Mouse (Mus musculus): ENCODE results near the gene Ppp6r3. TPM values are rescaled to one million over a fixed set of nuclear protein-coding genes. Genes with fewer than 3 reads are reported as not detected.

Ppp6r3 gene
- polyA plus RNA-seq, 1 experiment from 2014 or later = 70.7 TPM

DNA sequence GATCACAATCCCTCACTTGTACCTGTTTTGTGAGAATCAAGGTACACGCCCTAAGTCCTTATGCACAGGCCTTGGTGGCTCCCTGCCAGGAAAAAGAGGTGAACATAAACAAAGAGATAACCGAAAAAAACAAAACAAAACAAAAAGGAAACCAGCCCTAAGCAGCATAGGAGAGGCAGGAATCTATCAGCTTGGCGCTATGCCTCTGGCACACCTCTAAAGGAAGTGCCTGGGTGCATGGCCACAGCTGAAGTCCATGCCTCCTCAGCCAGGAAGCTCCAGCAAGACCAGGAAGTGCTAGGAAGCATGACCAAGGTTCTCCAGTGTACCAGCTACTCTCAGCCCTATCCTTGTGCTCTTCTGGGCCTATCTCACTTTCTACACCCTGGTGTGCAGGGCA is 126.3 kb downstream of the Ppp6r3 start:
- Histone ChIP-seq H3K27me3 (no peaks in the 10 kb centered on the region), H3K4me1 (0 out of 2 replicates have a peak, but pooled peaks cover 4% of the 10 kb centered on the region), H3K4me2 (replicated peaks) (no peak overlapping the region), H3K36me3 (peaks cover 8% of the 10 kb centered on the region), H3K4me3 (no peak overlapping the region), H3K27ac (no peak overlapping the region), H3K9me3 (no peaks in the 10 kb centered on the region), H3K9ac (0 out of 2 replicates have a peak overlapping the region, but pooled peaks have one; percentile 2)
- WGBS = 78% methylated on average over 3 of the region's 3 CpGs
- no peak for ATAC-seq (ENCODE audit: insufficient number of reproducible peaks, insufficient read depth, low FRiP score, low TSS enrichment)

GRCm38 (mm10) chr19:3447348-3447747 is 128.2 kb downstream of the Ppp6r3 start:
- no peak overlapping the region for H3K4me2 ChIP-seq (replicated peaks)
- WGBS = 64% methylated on average over 3 of the region's 3 CpGs
- H3K9me3 ChIP-seq = no peaks in the 10 kb centered on the region
- H3K4me3 ChIP-seq = no peak overlapping the region
- 0 out of 2 replicates have a peak, but pooled peaks cover 4% of the 10 kb centered on the region for H3K4me1 ChIP-seq
- H3K27me3 ChIP-seq = no peaks in the 10 kb centered on the region
- no peak overlapping the region for H3K9ac ChIP-seq
- H3K36me3 ChIP-seq = no peaks in the 10 kb centered on the region
- ATAC-seq (ENCODE audit: insufficient number of reproducible peaks, insufficient read depth, low FRiP score, low TSS enrichment) = no peak
- no peak overlapping the region for H3K27ac ChIP-seq

- H3K4me3 ChIP-seq = no peak overlapping the region
- H3K4me2 ChIP-seq (replicated peaks) = no peak overlapping the region
- H3K36me3 ChIP-seq = no peaks in the 10 kb centered on the region
- no peak overlapping the region for H3K27ac ChIP-seq
- no peak for ATAC-seq (ENCODE audit: insufficient number of reproducible peaks, insufficient read depth, low FRiP score, low TSS enrichment)
- H3K4me1 ChIP-seq = no peaks in the 10 kb centered on the region
- H3K9me3 ChIP-seq = no peaks in the 10 kb centered on the region
- H3K27me3 ChIP-seq = no peaks in the 10 kb centered on the region
- WGBS = 31% methylated on average over 10 of the region's 10 CpGs
- H3K9ac ChIP-seq = no peak overlapping the region
Measured at GRCm38 (mm10) chr19:3441092-3441491, 134.5 kb downstream of the Ppp6r3 start.

GRCm38 (mm10) chr19:3440667-3441066 is 134.9 kb downstream of the Ppp6r3 start:
- H3K27ac ChIP-seq = no peak overlapping the region
- 0 out of 2 replicates have a peak, but pooled peaks have one; percentile 30 for ATAC-seq (ENCODE audit: insufficient number of reproducible peaks, insufficient read depth, low FRiP score, low TSS enrichment)
- H3K9me3 ChIP-seq = no peaks in the 10 kb centered on the region
- no peak overlapping the region for H3K9ac ChIP-seq
- H3K4me1 ChIP-seq = no peaks in the 10 kb centered on the region
- 37% methylated on average over 5 of the region's 5 CpGs for WGBS
- H3K4me3 ChIP-seq = no peak overlapping the region
- H3K27me3 ChIP-seq = no peaks in the 10 kb centered on the region
- H3K4me2 ChIP-seq (replicated peaks) = no peak overlapping the region
- no peaks in the 10 kb centered on the region for H3K36me3 ChIP-seq

DNA sequence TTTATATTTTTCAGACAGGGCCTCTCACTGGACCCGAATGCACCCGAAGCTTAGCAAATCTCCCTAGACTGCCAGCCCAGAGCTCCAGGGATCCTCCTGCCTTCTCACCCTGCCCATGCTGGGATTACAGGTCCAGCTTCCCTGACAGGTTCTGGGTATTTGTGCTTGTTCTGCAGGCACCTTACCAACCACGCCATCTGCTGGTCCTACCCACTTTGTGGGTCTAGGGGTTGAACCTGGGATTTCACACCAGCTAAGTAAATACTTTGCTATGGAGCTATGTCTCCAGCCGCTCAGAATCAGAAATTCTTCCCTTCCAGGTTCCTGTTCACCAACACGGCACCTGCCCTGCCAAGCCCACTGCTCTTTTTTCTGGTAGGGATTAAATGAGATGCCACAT is 137.6 kb downstream of the Ppp6r3 start:
- H3K4me1 ChIP-seq = peaks cover 9% of the 10 kb centered on the region; the same call in 1 of the 2 replicates
- no peak overlapping the region for H3K4me3 ChIP-seq
- no peak for ATAC-seq (ENCODE audit: insufficient number of reproducible peaks, insufficient read depth, low FRiP score, low TSS enrichment)
- no peak overlapping the region for H3K4me2 ChIP-seq (replicated peaks)
- H3K27ac ChIP-seq = no peak overlapping the region
- H3K36me3 ChIP-seq = no peaks in the 10 kb centered on the region
- WGBS = 71% methylated on average over 5 of the region's 5 CpGs
- no peak overlapping the region for H3K9ac ChIP-seq
- H3K9me3 ChIP-seq = no peaks in the 10 kb centered on the region
- H3K27me3 ChIP-seq = no peaks in the 10 kb centered on the region

- WGBS = 50% methylated on average over 9 of the region's 9 CpGs
- no peaks in the 10 kb centered on the region for H3K9me3 ChIP-seq
- H3K4me1 ChIP-seq = peaks cover 9% of the 10 kb centered on the region; the same call in 1 of the 2 replicates
- no peaks in the 10 kb centered on the region for H3K36me3 ChIP-seq
- no peak overlapping the region for H3K9ac ChIP-seq
- no peak overlapping the region for H3K4me3 ChIP-seq
- no peaks in the 10 kb centered on the region for H3K27me3 ChIP-seq
- ATAC-seq (ENCODE audit: insufficient number of reproducible peaks, insufficient read depth, low FRiP score, low TSS enrichment) = no peak
- no peak overlapping the region for H3K4me2 ChIP-seq (replicated peaks)
- H3K27ac ChIP-seq = no peak overlapping the region
Measured at GRCm38 (mm10) chr19:3436840-3437239, 138.7 kb downstream of the Ppp6r3 start.

GRCm38 (mm10) chr19:3435824-3436223 is 139.7 kb downstream of the Ppp6r3 start:
- 82% methylated on average over 3 of the region's 3 CpGs for WGBS
- Histone ChIP-seq H3K4me2 (replicated peaks) (no peak overlapping the region), H3K27me3 (no peaks in the 10 kb centered on the region), H3K9me3 (no peaks in the 10 kb centered on the region), H3K4me1 (peaks cover 9% of the 10 kb centered on the region; the same call in 1 of the 2 replicates), H3K4me3 (no peak overlapping the region), H3K9ac (no peak overlapping the region), H3K27ac (no peak overlapping the region), H3K36me3 (no peaks in the 10 kb centered on the region)
- no peak for ATAC-seq (ENCODE audit: insufficient number of reproducible peaks, insufficient read depth, low FRiP score, low TSS enrichment)

DNA sequence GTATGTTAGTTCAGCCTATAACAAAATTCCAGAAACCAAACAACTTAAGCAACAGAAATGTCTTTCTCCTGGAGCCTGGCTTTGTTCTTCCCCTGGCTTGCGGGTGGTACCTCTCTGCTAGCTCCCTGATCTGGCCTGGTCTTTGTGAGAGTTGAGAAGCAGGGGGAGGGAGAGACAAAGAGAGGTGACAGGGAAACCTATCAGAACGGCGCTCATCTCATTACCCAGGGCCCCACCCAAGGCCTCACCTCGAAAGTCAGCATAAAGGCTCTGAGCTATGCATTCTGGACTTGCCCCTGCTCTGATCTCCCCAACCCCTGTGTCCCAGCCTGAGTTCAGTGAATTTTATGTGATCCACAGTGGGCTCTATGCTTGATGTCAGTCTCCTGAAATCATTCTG is 140.9 kb downstream of the Ppp6r3 start:
- H3K27ac ChIP-seq = no peak overlapping the region
- peaks cover 9% of the 10 kb centered on the region; the same call in 1 of the 2 replicates for H3K4me1 ChIP-seq
- H3K4me3 ChIP-seq = no peak overlapping the region
- no peak overlapping the region for H3K4me2 ChIP-seq (replicated peaks)
- no peaks in the 10 kb centered on the region for H3K27me3 ChIP-seq
- WGBS = 53% methylated on average over 4 of the region's 4 CpGs
- no peaks in the 10 kb centered on the region for H3K9me3 ChIP-seq
- no peak overlapping the region for H3K9ac ChIP-seq
- ATAC-seq (ENCODE audit: insufficient number of reproducible peaks, insufficient read depth, low FRiP score, low TSS enrichment) = no peak
- no peaks in the 10 kb centered on the region for H3K36me3 ChIP-seq

DNA sequence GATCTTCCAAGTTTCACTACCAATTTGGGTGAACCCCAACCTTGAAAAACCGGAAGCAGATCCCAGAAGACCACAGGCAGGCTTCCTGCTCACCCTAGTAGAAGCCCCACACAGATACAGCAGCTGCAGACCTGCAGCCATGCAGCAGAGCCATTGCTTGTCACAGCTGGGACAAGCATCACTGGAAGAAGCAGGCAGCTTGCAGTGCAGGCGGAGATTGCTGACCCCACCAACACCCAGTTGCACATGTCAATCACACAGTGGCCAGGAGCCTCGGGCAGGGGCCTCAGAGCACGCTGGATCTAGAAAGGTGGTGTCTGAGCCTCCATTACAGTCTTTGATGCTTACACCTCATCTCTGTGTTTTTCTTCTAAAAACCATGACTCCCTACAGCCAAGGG is 141.4 kb downstream of the Ppp6r3 start:
- Histone ChIP-seq H3K9ac (no peak overlapping the region), H3K4me2 (replicated peaks) (no peak overlapping the region), H3K4me3 (no peak overlapping the region), H3K36me3 (no peaks in the 10 kb centered on the region), H3K27me3 (no peaks in the 10 kb centered on the region), H3K9me3 (no peaks in the 10 kb centered on the region), H3K27ac (no peak overlapping the region), H3K4me1 (peaks cover 9% of the 10 kb centered on the region; the same call in 1 of the 2 replicates)
- WGBS = 27% methylated on average over 4 of the region's 4 CpGs
- no peak for ATAC-seq (ENCODE audit: insufficient number of reproducible peaks, insufficient read depth, low FRiP score, low TSS enrichment)

DNA sequence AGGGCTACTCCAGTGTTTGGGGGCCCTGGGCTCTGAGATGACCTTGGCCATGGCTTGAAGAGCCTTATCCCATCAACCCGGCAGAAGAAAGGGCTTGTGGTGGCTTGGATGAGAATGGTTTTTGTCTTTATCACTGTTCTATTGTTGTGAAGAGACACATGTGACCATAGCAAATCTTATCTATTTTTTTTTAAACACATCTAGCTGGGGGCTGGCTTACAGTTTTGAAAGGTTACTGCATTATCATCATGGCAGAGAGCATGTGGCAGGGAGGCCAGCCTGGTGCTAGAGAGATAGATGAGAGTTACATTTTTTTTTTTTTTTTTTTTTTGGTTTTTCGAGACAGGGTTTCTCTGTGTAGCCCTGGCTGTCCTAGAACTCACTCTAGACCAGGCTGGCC is 143.6 kb downstream of the Ppp6r3 start:
- 100% methylated on average over 1 of the region's 2 CpGs for WGBS
- Histone ChIP-seq H3K27me3 (no peaks in the 10 kb centered on the region), H3K4me3 (no peak overlapping the region), H3K27ac (no peak overlapping the region), H3K9ac (no peak overlapping the region), H3K4me2 (replicated peaks) (no peak overlapping the region), H3K9me3 (no peaks in the 10 kb centered on the region), H3K4me1 (peaks cover 9% of the 10 kb centered on the region; the same call in 1 of the 2 replicates), H3K36me3 (no peaks in the 10 kb centered on the region)
- no peak for ATAC-seq (ENCODE audit: insufficient number of reproducible peaks, insufficient read depth, low FRiP score, low TSS enrichment)

GRCm38 (mm10) chr19:3431066-3431465 is 144.5 kb downstream of the Ppp6r3 start:
- WGBS = 63% methylated on average over 7 of the region's 7 CpGs
- no peaks in the 10 kb centered on the region for H3K36me3 ChIP-seq

GRCm38 (mm10) chr19:3429156-3429816 is 146.3 kb downstream of the Ppp6r3 start:
- peaks cover 9% of the 10 kb centered on the region; the same call in 1 of the 2 replicates for H3K4me1 ChIP-seq
- H3K9me3 ChIP-seq = no peaks in the 10 kb centered on the region
- ATAC-seq (ENCODE audit: insufficient number of reproducible peaks, insufficient read depth, low FRiP score, low TSS enrichment) = no peak
- H3K4me2 ChIP-seq (replicated peaks) = no peak overlapping the region
- no peak overlapping the region for H3K9ac ChIP-seq
- H3K27me3 ChIP-seq = no peaks in the 10 kb centered on the region
- H3K4me3 ChIP-seq = no peak overlapping the region
- no peak overlapping the region for H3K27ac ChIP-seq
- WGBS = 46% methylated on average over 7 of the region's 7 CpGs
- H3K36me3 ChIP-seq = no peaks in the 10 kb centered on the region

More at GRCm38 (mm10) chr19:3431066-3431465, 144.5 kb downstream of the Ppp6r3 start:
- H3K4me2 ChIP-seq (replicated peaks) = no peak overlapping the region
- H3K27me3 ChIP-seq = no peaks in the 10 kb centered on the region
- peaks cover 9% of the 10 kb centered on the region; the same call in 1 of the 2 replicates for H3K4me1 ChIP-seq
- ATAC-seq (ENCODE audit: insufficient number of reproducible peaks, insufficient read depth, low FRiP score, low TSS enrichment) = no peak
- no peaks in the 10 kb centered on the region for H3K9me3 ChIP-seq
- H3K4me3 ChIP-seq = no peak overlapping the region
- no peak overlapping the region for H3K9ac ChIP-seq
- H3K27ac ChIP-seq = no peak overlapping the region
